Mouse (Mus musculus) lung, postnatal 0 days (tissue): ENCODE measurements around the gene Sirt7. TPM values are rescaled to one million over a fixed set of nuclear protein-coding genes. Genes with fewer than 3 reads are reported as not detected.

Source experiments
- ATAC-seq: fragments of 200-750 bp; cut with Nextera tagmentation; 2 replicates; pipeline ENCODE4 v1.8.0; 2017; ENCODE audit warnings: moderate library complexity
- DNase-seq: peaks from one replicate; pipeline ENCODE4 v3.0.0-alpha.2; 2016; ENCODE audit warnings: low spot score
- H3K27ac ChIP-seq: fragments of 300-500 bp; sonication (generic); 2 replicates; pipeline ENCODE4 v1.5.1; 2014; ENCODE audit warnings: antibody characterized with exemption, mild to moderate bottlenecking, low read length, mixed read lengths
- H3K27me3 ChIP-seq: fragments of 300-500 bp; sonication (generic); replicated peaks from 2 replicates; pipeline ENCODE4 v1.6.1; 2014; ENCODE audit warnings: low read length, mixed read lengths; ENCODE audit not compliant: insufficient read depth
- H3K36me3 ChIP-seq: fragments of 300-500 bp; sonication (generic); 2 replicates; pipeline ENCODE4 v1.6.1; 2014; ENCODE audit warnings: low read length, mixed read lengths; ENCODE audit not compliant: insufficient read depth
- H3K4me1 ChIP-seq: fragments of 300-500 bp; sonication (generic); 2 replicates; pipeline ENCODE4 v1.6.1; 2014; ENCODE audit warnings: antibody characterized with exemption, low read depth, low read length, mixed read lengths; ENCODE audit not compliant: insufficient read depth
- H3K4me2 ChIP-seq: fragments of 300-500 bp; sonication (generic); replicated peaks from 2 replicates; pipeline ENCODE4 v1.6.1; 2014; ENCODE audit warnings: low read depth, mild to moderate bottlenecking, low read length, moderate library complexity, mixed read lengths
- H3K4me3 ChIP-seq: fragments of 300-500 bp; sonication (generic); 2 replicates; pipeline ENCODE4 v1.5.1; 2014; ENCODE audit warnings: low read depth, low read length
- H3K9ac ChIP-seq: fragments of 300-500 bp; sonication (generic); replicated peaks from 2 replicates; pipeline ENCODE4 v1.6.1; 2014; ENCODE audit warnings: low read depth, mild to moderate bottlenecking
- H3K9me3 ChIP-seq: fragments of 300-500 bp; sonication (generic); 2 replicates; pipeline ENCODE4 v1.6.1; 2016; ENCODE audit warnings: low read length, mixed read lengths
- CTCF ChIP-seq: IDR thresholded peaks from 2 replicates; pipeline ENCODE4 v1.5.1; 2016; ENCODE audit warnings: antibody characterized with exemption, mild to moderate bottlenecking
- EP300 ChIP-seq: IDR thresholded peaks from 2 replicates; pipeline ENCODE4 v1.6.1; 2016; ENCODE audit warnings: antibody characterized with exemption, mild to moderate bottlenecking, control low read depth
- WGBS: fragments of 180-500 bp; shearing (Covaris S2); extraction: QIAGEN DNeasy Blood & Tissue Kit; methylation state at CpG from one replicate; pipeline ENCODE4 v1.1.7; 2014; 5-methylcytosine and 5-hydroxymethylcytosine counted together
- polyA plus RNA-seq: library from polyadenylated mRNA; unstranded; fragments of >200 nt; fragmentation: Nextera tagmentation; extraction: Ambion mirVana; gene quantifications from 2 replicates; pipeline ENCODE4 v1.2.1, GENCODE M21; 2015

Gene Sirt7
- polyA plus RNA-seq, 1 experiment from 2014 or later: 46.0 TPM

DNA sequence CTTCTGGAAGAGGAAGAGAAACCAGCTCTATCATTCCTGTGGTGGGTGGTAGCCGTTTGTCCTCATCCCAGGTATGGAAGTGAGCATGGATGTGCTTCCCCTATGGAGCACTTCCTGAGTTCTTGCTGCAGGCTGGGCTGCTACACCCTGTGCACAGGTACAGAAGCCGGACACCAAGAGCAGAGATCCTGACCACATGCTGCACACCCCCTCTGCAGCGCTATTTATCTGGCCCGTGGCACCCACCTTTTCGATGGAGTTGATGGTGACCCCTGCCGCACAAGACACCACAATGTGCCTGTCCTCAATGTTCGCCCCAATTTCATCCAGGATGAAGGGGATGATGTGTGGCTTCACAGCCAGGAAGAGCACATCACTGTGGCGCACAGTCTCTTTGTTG lies 16.8 kb upstream of the Sirt7 start:
- Histone ChIP-seq H3K4me1 (0 out of 2 replicates have a peak, but pooled peaks cover 3% of the 10 kb centered on the region), H3K4me2 (no peak overlapping the region), H3K36me3 (no peaks in the 10 kb centered on the region), H3K27me3 (no peaks in the 10 kb centered on the region), H3K9ac (no peak overlapping the region), H3K9me3 (no peaks in the 10 kb centered on the region), H3K27ac (no peak overlapping the region), H3K4me3 (no peak overlapping the region)
- ATAC-seq (no peak), DNase-seq (no peak)
- no peak for TF ChIP-seq CTCF
- TF ChIP-seq EP300: no peak
- WGBS: 85% methylated on average over 8 of the region's 8 CpGs

DNA sequence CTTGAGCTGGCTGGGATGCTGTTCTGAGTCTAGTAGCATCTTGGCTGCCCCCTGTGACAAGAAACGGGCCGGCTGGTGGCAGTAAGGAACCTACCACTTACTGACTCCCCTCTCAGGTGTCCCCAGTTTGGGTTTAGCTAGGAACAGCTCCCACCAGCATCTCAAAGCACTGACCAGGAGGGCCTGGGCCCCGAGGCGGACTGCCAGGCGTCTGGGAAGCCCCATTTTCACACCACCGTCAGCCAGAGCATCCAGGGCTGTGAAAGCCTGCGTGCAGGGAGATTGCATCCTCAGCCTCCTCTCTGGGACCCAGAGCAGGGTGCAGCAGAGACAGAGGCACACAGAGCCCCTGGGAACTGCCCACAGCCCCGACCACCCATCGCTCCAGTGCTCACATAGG lies 16.2 kb upstream of the Sirt7 start:
- 0 out of 2 replicates have a peak, but pooled peaks cover 3% of the 10 kb centered on the region for H3K4me1 ChIP-seq
- H3K4me2 ChIP-seq: no peak overlapping the region
- TF ChIP-seq CTCF (no peak), EP300 (no peak)
- H3K27me3 ChIP-seq: no peaks in the 10 kb centered on the region
- H3K4me3 ChIP-seq: no peak overlapping the region
- no peaks in the 10 kb centered on the region for H3K9me3 ChIP-seq
- H3K36me3 ChIP-seq: no peaks in the 10 kb centered on the region
- DNase-seq (no peak), ATAC-seq (no peak)
- no peak overlapping the region for H3K9ac ChIP-seq
- no peak overlapping the region for H3K27ac ChIP-seq
- 66% methylated on average over 9 of the region's 9 CpGs for WGBS

DNA sequence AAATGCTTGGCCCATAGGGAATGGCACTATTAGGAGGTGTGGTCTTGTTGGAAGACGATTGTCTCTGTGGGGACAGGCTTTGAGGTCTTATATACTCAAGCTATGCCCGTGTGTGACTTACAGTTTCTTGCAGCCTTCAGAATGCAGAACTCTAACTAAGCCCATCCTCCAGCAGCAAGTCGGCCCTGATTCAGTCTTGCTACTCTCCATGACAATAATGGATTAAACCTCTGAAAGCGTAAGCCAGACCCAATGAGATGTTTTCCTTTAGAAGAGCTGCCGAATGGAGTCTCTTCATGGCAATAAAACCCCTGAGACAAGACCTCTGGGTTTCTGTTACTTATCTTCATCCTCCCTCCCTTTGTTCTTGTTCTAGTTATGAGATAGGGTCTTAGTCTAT lies 9.8 kb upstream of the Sirt7 start:
- Histone ChIP-seq H3K27me3 (no peaks in the 10 kb centered on the region), H3K9me3 (no peaks in the 10 kb centered on the region), H3K4me2 (no peak overlapping the region), H3K9ac (no peak overlapping the region), H3K36me3 (no peaks in the 10 kb centered on the region), H3K4me1 (peaks cover 17% of the 10 kb centered on the region), H3K27ac (no peak overlapping the region), H3K4me3 (no peak overlapping the region)
- ATAC-seq (no peak), DNase-seq (no peak)
- TF ChIP-seq CTCF (no peak), EP300 (no peak)
- WGBS: 90% methylated on average over 5 of the region's 5 CpGs

DNA sequence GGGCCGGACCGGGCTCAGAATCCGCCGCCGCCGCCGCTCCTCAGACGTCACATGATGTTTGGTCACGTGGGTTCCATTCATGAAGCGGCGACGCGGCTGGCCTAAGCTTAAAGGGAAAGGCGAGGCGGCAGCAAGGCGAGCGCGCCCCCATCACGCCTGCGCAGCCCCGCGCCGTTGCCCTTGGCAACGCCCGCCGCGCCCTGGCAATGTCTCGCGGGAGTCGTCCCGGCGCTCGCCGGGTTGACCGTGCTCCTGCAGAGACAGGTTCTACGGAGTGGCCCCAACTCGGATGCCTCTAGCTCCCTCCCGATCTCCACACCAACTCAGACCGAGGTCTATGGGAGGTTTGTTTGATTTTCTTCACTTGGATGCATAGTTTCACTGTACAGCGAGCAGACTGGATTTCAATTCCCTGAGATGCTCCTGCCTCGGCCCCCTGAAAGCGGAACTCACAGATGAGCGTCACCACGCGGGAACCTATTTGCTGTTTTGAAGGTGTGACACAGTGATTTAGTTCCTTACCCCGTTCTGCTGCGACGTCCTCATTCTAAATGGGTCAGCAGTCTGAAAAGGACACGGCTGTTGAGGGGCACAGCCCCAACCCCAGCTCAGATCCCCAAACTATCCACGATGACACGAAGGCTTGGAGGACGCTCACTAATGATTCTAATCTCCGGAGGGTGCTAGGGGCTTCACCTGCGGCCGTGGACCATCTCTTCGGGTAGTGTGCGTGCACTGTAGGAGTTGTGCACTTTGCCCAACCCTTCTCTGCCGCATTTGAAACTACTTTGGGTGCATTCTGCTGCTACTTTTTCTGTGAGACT lies 8.7 kb upstream of the Sirt7 start, which contains the start of gene Mafg:
Gene Mafg, minus strand, starts transcription at position 81 of the 824 bp plus-strand sequence.
- Histone ChIP-seq H3K4me1 (peaks cover 19% of the 10 kb centered on the region), H3K36me3 (no peaks in the 10 kb centered on the region), H3K4me3 (peak within 1 kb of the TSS; percentile 92), H3K9ac (peak within 1 kb of the TSS; percentile 90), H3K27me3 (no peaks in the 10 kb centered on the region), H3K9me3 (no peaks in the 10 kb centered on the region), H3K27ac (peak within 1 kb of the TSS; percentile 92), H3K4me2 (peak within 1 kb of the TSS; percentile 87)
- 11% methylated on average over 52 of the region's 58 CpGs for WGBS
- DNase-seq (peak; percentile 98), ATAC-seq (peak; percentile 90)
- TF ChIP-seq CTCF (no peak), EP300 (no peak)

DNA sequence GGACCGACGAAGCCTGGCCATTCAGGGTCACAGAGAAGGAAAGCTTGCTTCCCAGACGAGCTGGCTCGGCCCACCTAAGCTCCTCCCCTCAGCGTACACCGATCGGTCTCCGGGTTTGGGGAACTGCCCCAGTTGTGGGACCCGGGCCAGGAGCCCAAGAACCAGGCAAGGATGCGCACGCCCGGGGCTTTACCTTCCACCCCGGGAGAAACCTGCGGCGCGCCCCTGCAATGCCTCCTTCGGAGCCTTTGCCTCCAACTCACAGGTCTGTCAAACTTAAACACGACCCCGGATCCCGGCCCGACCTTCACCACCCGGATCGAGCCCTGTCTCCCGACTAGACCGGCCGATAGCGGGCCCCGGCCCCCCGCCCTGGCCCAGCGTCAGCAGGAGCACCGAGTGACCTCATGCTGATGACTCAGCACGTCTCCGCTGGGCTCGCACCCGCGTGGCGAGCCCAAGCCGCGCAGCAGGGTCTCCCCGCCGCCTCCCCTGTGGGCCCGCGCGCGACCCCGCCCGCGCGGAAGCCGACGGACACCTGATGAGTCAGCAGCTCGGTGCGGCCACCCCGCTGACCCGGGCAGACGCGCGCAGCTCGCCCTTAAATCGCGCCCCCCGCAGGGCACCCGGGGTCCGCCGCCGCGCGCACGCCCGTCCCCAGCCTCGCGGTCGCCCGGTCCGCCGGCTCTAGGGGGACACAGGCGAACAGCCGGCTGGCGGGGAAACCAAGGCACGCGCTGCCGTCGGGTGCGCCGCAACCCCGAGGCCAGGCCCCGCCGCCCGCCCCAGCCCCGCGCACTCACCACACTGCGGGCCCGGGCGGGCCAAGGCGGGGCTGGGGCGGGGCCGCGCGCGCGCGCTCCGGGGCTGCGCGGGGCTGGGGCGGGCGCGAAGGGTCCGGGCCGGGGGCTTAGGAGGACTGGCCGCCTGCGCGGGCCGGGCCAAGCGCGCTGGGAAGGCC lies 7.8 kb upstream of the Sirt7 start:
- Histone ChIP-seq H3K4me2 (peak overlapping the region; percentile 87), H3K9ac (peak overlapping the region; percentile 90), H3K9me3 (no peaks in the 10 kb centered on the region), H3K27me3 (no peaks in the 10 kb centered on the region), H3K4me1 (peaks cover 19% of the 10 kb centered on the region), H3K36me3 (no peaks in the 10 kb centered on the region), H3K27ac (peak overlapping the region; percentile 92), H3K4me3 (peak overlapping the region; percentile 92)
- ATAC-seq: peak; percentile 73
- TF ChIP-seq EP300: no peak
- DNase-seq: peak; percentile 81
- WGBS: 1% methylated on average over 75 of the region's 116 CpGs
